Mouse (Mus musculus) midbrain, embryonic 11.5 days (tissue): ENCODE data around the gene Ppp1r12a. TPM values are rescaled to one million over a fixed set of nuclear protein-coding genes. Genes with fewer than 3 reads are reported as not detected.
A peak's percentile ranks its signal among the peaks of the same experiment; 100 is the strongest.

Source experiments
- ATAC-seq: fragments of 200-750 bp; cut with Nextera tagmentation; 2 replicates; pipeline ENCODE4 v1.8.0; 2017; ENCODE audit warnings: moderate TSS enrichment, moderate library complexity; ENCODE audit not compliant: low FRiP score
- DNase-seq: peaks from one replicate; pipeline ENCODE4 v3.0.0; 2015; ENCODE audit warnings: low spot score; ENCODE audit errors: missing footprints
- H3K27ac ChIP-seq: fragments of 300-500 bp; sonication (generic); 2 replicates; pipeline ENCODE4 v1.5.1; 2014; ENCODE audit warnings: low read depth, low read length
- H3K27me3 ChIP-seq: fragments of 300-500 bp; sonication (generic); 2 replicates; pipeline ENCODE4 v1.6.1; 2014; ENCODE audit warnings: mild to moderate bottlenecking, low read length, moderate library complexity, mixed read lengths; ENCODE audit not compliant: control insufficient read depth, insufficient read depth
- H3K36me3 ChIP-seq: fragments of 300-500 bp; sonication (generic); 2 replicates; pipeline ENCODE4 v1.6.1; 2014; ENCODE audit warnings: mild to moderate bottlenecking, low read length, moderate library complexity, mixed read lengths; ENCODE audit not compliant: control insufficient read depth, insufficient read depth
- H3K4me1 ChIP-seq: fragments of 300-500 bp; sonication (generic); 2 replicates; pipeline ENCODE4 v1.6.1; 2014; ENCODE audit warnings: low read length; ENCODE audit not compliant: control insufficient read depth, insufficient read depth
- H3K4me2 ChIP-seq: fragments of 300-500 bp; sonication (generic); 2 replicates; pipeline ENCODE4 v1.6.1; 2014; ENCODE audit warnings: mild to moderate bottlenecking, moderate library complexity
- H3K4me3 ChIP-seq: fragments of 300-500 bp; sonication (generic); 2 replicates; pipeline ENCODE4 v1.5.1; 2014; ENCODE audit warnings: low read depth, low read length
- H3K9ac ChIP-seq: fragments of 300-500 bp; sonication (generic); 2 replicates; pipeline ENCODE4 v1.6.1; 2014; ENCODE audit warnings: low read length
- H3K9me3 ChIP-seq: fragments of 300-500 bp; sonication (generic); 2 replicates; pipeline ENCODE4 v1.6.1; 2016; ENCODE audit warnings: low read length; ENCODE audit not compliant: control insufficient read depth
- WGBS: fragments of 180-500 bp; shearing (Covaris S2); extraction: QIAGEN DNeasy Blood & Tissue Kit; methylation state at CpG from one replicate; pipeline ENCODE4 v1.1.7; 2014; 5-methylcytosine and 5-hydroxymethylcytosine counted together
- polyA plus RNA-seq: library from polyadenylated mRNA; unstranded; fragments of >200 nt; fragmentation: Nextera tagmentation; extraction: Ambion mirVana; gene quantifications from 2 replicates; pipeline ENCODE4 v1.2.1, GENCODE M21; 2014

The Ppp1r12a gene
- polyA plus RNA-seq, 1 experiment from 2014 or later, result 78.6 TPM

- H3K27me3 ChIP-seq, result no peaks in the 10 kb centered on the region
- no peak for DNase-seq
- no peak overlapping the region for H3K27ac ChIP-seq
- no peak overlapping the region for H3K9ac ChIP-seq
- WGBS, result 90% methylated on average over 7 of the region's 7 CpGs
- no peak for ATAC-seq
- no peaks in the 10 kb centered on the region for H3K9me3 ChIP-seq
- no peaks in the 10 kb centered on the region for H3K4me1 ChIP-seq
- no peaks in the 10 kb centered on the region for H3K36me3 ChIP-seq
- H3K4me2 ChIP-seq, result no peak overlapping the region
- H3K4me3 ChIP-seq, result no peak overlapping the region
These were observed 6.3 kb upstream of the Ppp1r12a start for GRCm38 (mm10) chr10:108155687-108156067.

DNA sequence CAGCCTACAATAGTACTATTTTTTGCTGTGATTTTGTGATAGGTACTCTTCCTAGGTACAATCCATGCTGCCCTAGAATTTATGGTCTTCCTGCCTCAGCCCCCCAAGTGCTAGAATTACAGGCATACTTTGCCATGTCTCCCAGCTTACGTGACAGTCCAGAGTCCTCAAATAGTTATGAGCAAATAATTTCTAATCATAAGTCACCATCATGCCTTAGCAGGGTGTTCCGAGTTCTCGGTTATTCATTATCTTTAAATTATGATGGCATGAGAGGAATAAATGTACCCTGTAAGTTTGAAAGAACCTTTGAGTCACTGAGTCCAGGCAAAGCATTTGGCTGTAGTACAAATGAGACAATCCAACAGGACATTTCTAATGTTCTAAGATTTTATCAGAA lies 5.9 kb upstream of the Ppp1r12a start:
- no peak overlapping the region for H3K27ac ChIP-seq
- no peaks in the 10 kb centered on the region for H3K4me1 ChIP-seq
- H3K27me3 ChIP-seq, result no peaks in the 10 kb centered on the region
- no peak for ATAC-seq
- DNase-seq, result no peak
- H3K9ac ChIP-seq, result no peak overlapping the region
- no peaks in the 10 kb centered on the region for H3K9me3 ChIP-seq
- H3K4me3 ChIP-seq, result no peak overlapping the region
- H3K36me3 ChIP-seq, result no peaks in the 10 kb centered on the region
- WGBS, result 95% methylated on average over 3 of the region's 3 CpGs
- H3K4me2 ChIP-seq, result no peak overlapping the region

DNA sequence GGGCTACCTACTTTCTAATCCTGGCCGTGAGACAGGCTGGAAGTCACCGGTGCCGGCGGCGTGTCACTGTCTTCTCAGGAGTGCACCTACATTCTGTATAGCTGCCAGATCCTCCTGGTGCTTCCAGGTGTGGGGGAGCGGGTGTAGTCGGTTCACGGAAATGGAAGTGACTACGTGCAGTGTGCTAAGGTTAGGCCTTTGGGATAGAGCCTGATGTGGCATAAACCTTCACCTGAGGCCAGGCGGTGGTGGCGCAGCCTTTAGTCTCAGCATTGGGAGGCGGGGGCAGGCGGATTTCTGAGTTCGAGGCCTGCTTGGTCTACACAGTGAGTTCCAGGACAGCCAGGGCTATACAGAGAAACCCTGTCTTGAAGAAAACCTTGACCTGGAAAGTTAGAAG lies 3.0 kb upstream of the Ppp1r12a start:
- DNase-seq, result no peak
- no peak for ATAC-seq
- H3K9me3 ChIP-seq, result no peaks in the 10 kb centered on the region
- no peaks in the 10 kb centered on the region for H3K27me3 ChIP-seq
- H3K27ac ChIP-seq, result no peak overlapping the region
- no peak overlapping the region for H3K4me2 ChIP-seq
- WGBS, result 92% methylated on average over 14 of the region's 14 CpGs
- no peak overlapping the region for H3K9ac ChIP-seq
- no peak overlapping the region for H3K4me3 ChIP-seq
- H3K36me3 ChIP-seq, result no peaks in the 10 kb centered on the region
- H3K4me1 ChIP-seq, result peaks cover 5% of the 10 kb centered on the region

- Histone ChIP-seq H3K4me2 (peak overlapping the region; percentile 74), H3K4me1 (peaks cover 9% of the 10 kb centered on the region), H3K9me3 (no peaks in the 10 kb centered on the region), H3K27me3 (no peaks in the 10 kb centered on the region), H3K27ac (peak overlapping the region; percentile 98), H3K4me3 (peak overlapping the region; percentile 99), H3K9ac (peak overlapping the region; percentile 99), H3K36me3 (no peaks in the 10 kb centered on the region)
- ATAC-seq (peak; percentile 70), DNase-seq (peak; percentile 96)
- WGBS, result under 1% methylated on average over 62 of the region's 79 CpGs
These were observed 466 bp downstream of the Ppp1r12a start for GRCm38 (mm10) chr10:108162297-108163020.

DNA sequence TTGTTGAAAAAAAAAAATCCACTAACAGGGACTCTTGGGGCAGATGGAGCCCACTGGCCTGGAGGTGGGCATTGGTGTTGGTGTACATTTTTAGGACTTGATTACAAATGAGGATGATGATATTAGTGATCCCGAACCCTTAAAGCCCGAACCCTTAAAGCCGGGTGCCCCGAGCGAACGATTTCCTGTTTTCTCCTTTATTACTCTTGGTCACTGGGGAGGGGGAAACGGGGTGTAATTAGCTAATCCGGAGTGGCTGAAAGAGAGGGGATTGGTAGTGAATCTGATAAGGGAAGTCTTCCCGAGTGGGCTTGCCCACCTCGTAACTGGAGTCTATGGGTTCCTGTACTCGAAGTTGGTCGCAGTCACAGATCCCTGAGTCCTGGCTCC lies 1.0 kb downstream of the Ppp1r12a start:
- under 1% methylated on average over 12 of the region's 12 CpGs for WGBS

DNA sequence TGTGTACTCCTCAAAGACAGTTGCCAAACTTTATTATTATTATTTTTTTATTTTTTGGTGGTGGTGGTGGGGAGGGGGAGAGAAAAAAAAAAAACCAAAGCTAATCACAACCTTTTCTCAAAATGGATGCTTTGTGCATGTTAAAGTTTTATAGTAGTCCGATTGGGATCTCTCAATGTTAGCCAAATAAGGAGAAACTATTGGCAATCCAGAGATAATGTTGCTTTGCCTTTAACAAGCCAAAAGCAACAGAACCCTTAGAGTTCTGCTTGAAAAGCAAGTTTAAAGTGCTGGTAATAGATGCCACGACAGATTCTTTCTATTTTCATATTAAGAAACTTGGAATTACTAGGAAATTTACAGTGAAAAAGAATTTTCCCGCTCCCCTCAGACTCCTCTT lies 1.5 kb downstream of the Ppp1r12a start:
- Histone ChIP-seq H3K4me3 (peak overlapping the region; percentile 99), H3K27me3 (no peaks in the 10 kb centered on the region), H3K4me2 (peak overlapping the region; percentile 74), H3K4me1 (peaks cover 9% of the 10 kb centered on the region), H3K9ac (peak overlapping the region; percentile 99), H3K36me3 (no peaks in the 10 kb centered on the region), H3K9me3 (no peaks in the 10 kb centered on the region), H3K27ac (no peak overlapping the region)
- ATAC-seq (no peak), DNase-seq (no peak)
- WGBS, result 45% methylated on average over 3 of the region's 3 CpGs

More for the DNA sequence above, 1.0 kb downstream of the Ppp1r12a start:
- Histone ChIP-seq H3K36me3 (no peaks in the 10 kb centered on the region), H3K4me3 (peak overlapping the region; percentile 99), H3K9me3 (no peaks in the 10 kb centered on the region), H3K4me1 (peaks cover 9% of the 10 kb centered on the region), H3K27ac (peak overlapping the region; percentile 98), H3K4me2 (peak overlapping the region; percentile 74), H3K27me3 (no peaks in the 10 kb centered on the region), H3K9ac (peak overlapping the region; percentile 99)
- no peak for ATAC-seq
- peak; percentile 93 for DNase-seq

- ATAC-seq (no peak), DNase-seq (no peak)
- no peak overlapping the region for H3K4me2 ChIP-seq
- no peaks in the 10 kb centered on the region for H3K9me3 ChIP-seq
- 87% methylated on average over 5 of the region's 5 CpGs for WGBS
- H3K4me3 ChIP-seq, result no peak overlapping the region
- no peak overlapping the region for H3K27ac ChIP-seq
- no peaks in the 10 kb centered on the region for H3K36me3 ChIP-seq
- peaks cover 9% of the 10 kb centered on the region for H3K4me1 ChIP-seq
- no peaks in the 10 kb centered on the region for H3K27me3 ChIP-seq
- no peak overlapping the region for H3K9ac ChIP-seq
These were observed 5.8 kb downstream of the Ppp1r12a start for GRCm38 (mm10) chr10:108167823-108168222.

DNA sequence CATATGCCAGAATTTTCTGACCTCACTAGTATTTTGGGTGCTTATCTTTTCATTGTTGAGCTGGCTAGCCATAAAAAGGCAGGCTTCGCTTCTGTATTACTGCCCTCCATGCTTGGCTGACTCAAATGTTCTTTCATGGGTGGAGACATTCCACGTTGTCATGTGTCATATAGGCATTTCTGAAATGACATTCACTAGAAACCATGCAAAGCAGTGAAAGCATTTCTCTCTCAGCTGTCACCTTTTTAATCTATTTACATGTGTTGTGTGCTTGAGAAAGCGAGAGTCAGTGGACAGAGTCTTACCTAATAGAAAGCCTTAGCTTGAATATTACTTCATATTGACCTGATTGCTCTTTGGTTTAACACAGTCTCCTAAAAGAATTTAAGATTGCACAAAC lies 8.8 kb downstream of the Ppp1r12a start:
- Histone ChIP-seq H3K4me3 (no peak overlapping the region), H3K4me1 (no peaks in the 10 kb centered on the region), H3K9ac (no peak overlapping the region), H3K4me2 (no peak overlapping the region), H3K36me3 (no peaks in the 10 kb centered on the region), H3K27ac (no peak overlapping the region), H3K27me3 (no peaks in the 10 kb centered on the region), H3K9me3 (no peaks in the 10 kb centered on the region)
- DNase-seq (no peak), ATAC-seq (no peak)
- WGBS, result 80% methylated on average over 3 of the region's 3 CpGs

GRCm38 (mm10) chr10:108171637-108172036 lies 9.6 kb downstream of the Ppp1r12a start:
- no peaks in the 10 kb centered on the region for H3K27me3 ChIP-seq
- no peak for ATAC-seq
- 80% methylated on average over 3 of the region's 3 CpGs for WGBS

More at GRCm38 (mm10) chr10:108171637-108172036, 9.6 kb downstream of the Ppp1r12a start:
- no peaks in the 10 kb centered on the region for H3K36me3 ChIP-seq
- DNase-seq, result no peak
- H3K9ac ChIP-seq, result no peak overlapping the region
- no peaks in the 10 kb centered on the region for H3K4me1 ChIP-seq
- no peaks in the 10 kb centered on the region for H3K9me3 ChIP-seq
- no peak overlapping the region for H3K27ac ChIP-seq
- H3K4me2 ChIP-seq, result no peak overlapping the region
- H3K4me3 ChIP-seq, result no peak overlapping the region
